Mouse (Mus musculus) heart, adult 2 months (tissue): ENCODE measurements around the gene 4930579F01Rik.

ENCODE experiments used
- CTCF ChIP-seq: fragments of 200-600 bp; IDR thresholded peaks from 2 replicates; pipeline ENCODE4 v1.8.1; 2022; ENCODE audit warnings: antibody characterized with exemption, mild to moderate bottlenecking, moderate library complexity
- EP300 ChIP-seq: fragments of 200-500 bp; IDR thresholded peaks from 2 replicates; pipeline ENCODE4 v1.6.1; 2011; ENCODE audit warnings: low read depth, low read length, control low read depth; ENCODE audit not compliant: insufficient read depth
- POLR2A ChIP-seq: fragments of 200-500 bp; IDR thresholded peaks from 2 replicates; pipeline ENCODE4 v1.6.1; 2011; ENCODE audit warnings: mild to moderate bottlenecking, low read depth, low read length, control low read depth; ENCODE audit not compliant: insufficient read depth

DNA sequence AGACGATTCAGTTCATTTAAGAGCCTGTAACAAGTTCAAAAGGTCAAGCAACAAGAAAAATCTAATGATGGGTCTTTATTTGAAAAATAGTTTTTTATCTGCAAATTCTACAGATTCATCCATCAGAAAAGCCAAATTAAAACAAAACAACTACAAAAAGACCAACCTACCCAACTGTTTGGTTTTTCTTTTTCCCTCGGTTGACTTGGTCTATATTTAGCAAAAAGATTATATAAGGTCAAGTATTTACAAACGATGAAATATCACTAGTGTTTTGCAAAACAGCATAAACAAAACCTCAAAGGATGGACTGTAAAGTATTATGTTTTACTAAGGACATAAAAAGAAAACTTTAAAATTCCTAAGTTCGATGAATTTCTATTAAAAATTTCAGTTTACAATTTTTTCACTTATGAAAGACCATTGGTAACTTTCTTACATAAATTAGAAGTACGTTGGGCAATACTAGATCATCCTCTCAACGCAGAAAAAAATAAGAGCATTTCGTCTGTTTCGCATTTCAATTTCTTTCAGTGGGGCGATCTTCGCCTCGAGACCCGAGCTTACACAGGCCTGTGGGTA, 50.8 kb downstream of the 4930579F01Rik start:
- no peak for TF ChIP-seq CTCF
- TF ChIP-seq POLR2A = no peak
- TF ChIP-seq EP300 = no peak
